Mouse (Mus musculus) cerebellum, postnatal 14 days (tissue): ENCODE measurements at regions not wholly inside any gene's neighbourhood (a gene's known extent, or its start where the extent isn't known, plus 50 kb on each side); places are given as distances from the start of the nearest gene placed in this dataset.
A peak's percentile ranks its signal among the peaks of the same experiment; 100 is the strongest.
"Not testable (repeated sequence)": the region's sequence is repeated elsewhere in the genome, so short reads cannot be mapped to it uniquely, and the experiment has no call there.

ENCODE experiments used
- DNase-seq, 2 experiments: peaks; one replicate each; pipeline ENCODE4 v3.0.0; 2021; ENCODE audit warnings: mixed read lengths in 2 of 2

- no peak for DNase-seq
Measured at GRCm38 (mm10) chr13:97415927-97416709, 175.2 kb downstream of the Enc1 start.

- peak; percentile 54 to 59 for DNase-seq
Measured at GRCm38 (mm10) chr13:97415381-97415780, 174.5 kb downstream of the Enc1 start.

- peak; percentile 66 to 75 for DNase-seq
Measured at GRCm38 (mm10) chr13:97412151-97412550, 171.2 kb downstream of the Enc1 start.

- no peak for DNase-seq
Measured at GRCm38 (mm10) chr13:97410550-97411201, 169.8 kb downstream of the Enc1 start.

GRCm38 (mm10) chr13:97409891-97410525, 169.1 kb downstream of the Enc1 start:
- DNase-seq: peak; percentile 31 to 40

GRCm38 (mm10) chr13:97409291-97409780, 168.4 kb downstream of the Enc1 start:
- DNase-seq: peak in 1 of 2 experiments; percentile 19

- DNase-seq: peak; percentile 63 to 74
Measured at GRCm38 (mm10) chr13:97408414-97409290, 167.7 kb downstream of the Enc1 start.

- no peak for DNase-seq
Measured at GRCm38 (mm10) chr13:97407773-97408172, 166.9 kb downstream of the Enc1 start.

DNA sequence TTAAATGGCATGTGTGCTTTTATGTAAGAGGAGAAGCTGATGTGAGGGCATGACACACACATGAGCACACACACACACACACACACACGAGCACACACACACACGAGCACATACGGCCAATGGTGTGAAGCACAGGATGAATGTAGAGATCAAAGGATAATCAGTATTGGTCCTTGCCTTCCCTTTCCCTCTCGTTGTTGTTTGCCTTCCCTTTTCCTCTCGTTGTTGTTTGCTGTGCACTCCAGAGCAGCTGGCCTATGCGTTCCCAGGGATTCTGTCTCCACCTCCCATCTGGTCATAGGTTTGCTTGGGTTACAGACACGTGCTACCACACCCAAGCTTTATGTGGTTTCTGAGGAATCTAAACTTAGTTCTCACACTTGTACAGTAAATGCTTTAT, 165.8 kb downstream of the Enc1 start:
- DNase-seq: no peak

- no peak for DNase-seq
Measured at GRCm38 (mm10) chr13:97402164-97402761, 161.4 kb downstream of the Enc1 start.

GRCm38 (mm10) chr13:97401620-97402019, 160.7 kb downstream of the Enc1 start:
- DNase-seq: no peak

- DNase-seq: no peak
Measured at GRCm38 (mm10) chr13:97398041-97398440, 157.1 kb downstream of the Enc1 start.

- no peak for DNase-seq
Measured at GRCm38 (mm10) chr13:97396899-97397640, 156.2 kb downstream of the Enc1 start.

GRCm38 (mm10) chr13:97396286-97396685, 155.4 kb downstream of the Enc1 start:
- DNase-seq: not testable (repeated sequence)

- no peak for DNase-seq
Measured at GRCm38 (mm10) chr13:97394756-97395454, 154.0 kb downstream of the Enc1 start.

GRCm38 (mm10) chr13:97394071-97394470, 153.2 kb downstream of the Enc1 start:
- DNase-seq: no peak

- DNase-seq: no peak
Measured at GRCm38 (mm10) chr13:97393456-97393855, 152.6 kb downstream of the Enc1 start.

DNA sequence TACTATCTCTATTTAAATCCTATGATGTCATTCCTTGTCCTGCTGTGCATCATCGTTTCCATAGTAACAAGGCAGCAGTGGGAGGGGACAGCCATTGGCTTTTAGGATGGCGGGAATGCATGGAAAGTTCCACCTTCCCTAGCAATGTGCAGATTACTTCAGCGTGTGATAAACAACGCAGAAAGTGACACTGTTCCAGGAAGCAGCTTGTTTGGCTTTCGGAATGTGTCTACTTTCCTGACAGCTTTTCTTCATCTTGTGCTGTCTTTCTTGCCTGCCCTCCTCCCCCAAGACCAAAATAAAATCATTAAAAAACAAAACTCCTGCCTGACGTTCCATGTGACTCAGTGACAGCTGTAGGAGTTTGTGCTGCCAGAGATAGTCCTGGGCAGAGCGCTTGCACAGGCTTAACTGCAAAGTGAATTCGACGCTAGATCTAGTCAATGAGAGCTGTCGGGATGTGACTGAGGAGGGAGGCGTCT, 149.6 kb downstream of the Enc1 start:
- DNase-seq: peak; percentile 30 to 31

GRCm38 (mm10) chr13:97388851-97389479, 148.1 kb downstream of the Enc1 start:
- DNase-seq: peak; percentile 52 to 53

DNA sequence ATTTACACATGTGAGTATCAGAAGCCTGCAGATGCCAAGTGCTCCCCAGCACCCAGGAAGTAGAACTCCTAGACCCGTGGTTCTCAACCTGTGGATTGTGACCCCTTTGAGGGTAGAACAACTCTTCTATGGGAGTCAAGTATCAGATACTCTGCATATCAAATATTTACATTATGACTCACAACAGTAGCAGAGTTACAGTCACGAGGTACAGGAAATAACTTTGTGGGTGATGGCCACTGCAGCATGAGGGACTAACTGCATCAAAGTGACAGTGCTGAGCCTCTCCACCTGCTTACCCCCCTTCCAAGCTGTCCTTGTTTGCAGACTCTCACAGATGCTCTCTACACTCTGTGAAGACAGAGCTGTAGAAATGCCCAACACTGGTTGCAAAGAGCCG, 145.6 kb downstream of the Enc1 start:
- DNase-seq: no peak
